Mouse (Mus musculus) cerebellum, adult 9-11 months (tissue): ENCODE data around the gene Agr3.
A peak's percentile ranks its signal among the peaks of the same experiment; 100 is the strongest.

Source experiments
- DNase-seq: peaks from one replicate; pipeline ENCODE4 v3.0.0; 2022

Agr3 gene

GRCm38 (mm10) chr12:35925402-35925801 is at the start of gene Agr3:
Gene Agr3, plus strand, starts transcription at chr12:35925620.
- no peak for DNase-seq

- no peak for DNase-seq
These were observed 40.4 kb upstream of the Agr3 start for GRCm38 (mm10) chr12:35884892-35885558.

GRCm38 (mm10) chr12:35889383-35889782 is 36.0 kb upstream of the Agr3 start:
- no peak for DNase-seq

- DNase-seq: no peak
These were observed 34.7 kb upstream of the Agr3 start for GRCm38 (mm10) chr12:35890756-35891155.

GRCm38 (mm10) chr12:35894304-35894900 is 31.0 kb upstream of the Agr3 start:
- no peak for DNase-seq

- peak; percentile 15 for DNase-seq
These were observed 29.3 kb upstream of the Agr3 start for GRCm38 (mm10) chr12:35895875-35896763.

GRCm38 (mm10) chr12:35896764-35897282 is 28.6 kb upstream of the Agr3 start:
- DNase-seq: no peak

GRCm38 (mm10) chr12:35910632-35911031 is 14.8 kb upstream of the Agr3 start:
- no peak for DNase-seq

- no peak for DNase-seq
These were observed 9.6 kb upstream of the Agr3 start for GRCm38 (mm10) chr12:35915813-35916212.

- no peak for DNase-seq
These were observed 9.0 kb upstream of the Agr3 start for GRCm38 (mm10) chr12:35916467-35916866.

GRCm38 (mm10) chr12:35918031-35918430 is 7.4 kb upstream of the Agr3 start:
- DNase-seq: no peak

- DNase-seq: no peak
These were observed 2.4 kb downstream of the Agr3 start for GRCm38 (mm10) chr12:35927804-35928203.

GRCm38 (mm10) chr12:35932816-35933215 is 7.4 kb downstream of the Agr3 start:
- no peak for DNase-seq

GRCm38 (mm10) chr12:35951757-35952156 is 26.3 kb downstream of the Agr3 start:
- no peak for DNase-seq

GRCm38 (mm10) chr12:35957235-35957634 is 31.8 kb downstream of the Agr3 start:
- no peak for DNase-seq

- no peak for DNase-seq
These were observed 40.8 kb downstream of the Agr3 start for GRCm38 (mm10) chr12:35966098-35966767.

GRCm38 (mm10) chr12:35966768-35967141 is 41.3 kb downstream of the Agr3 start:
- no peak for DNase-seq

GRCm38 (mm10) chr12:35975898-35976297 is 50.5 kb downstream of the Agr3 start:
- DNase-seq: no peak

- no peak for DNase-seq
These were observed 52.3 kb downstream of the Agr3 start for GRCm38 (mm10) chr12:35977633-35978246.

- no peak for DNase-seq
These were observed 54.2 kb downstream of the Agr3 start for GRCm38 (mm10) chr12:35979625-35980024.

- DNase-seq: no peak
These were observed 56.4 kb downstream of the Agr3 start for GRCm38 (mm10) chr12:35981732-35982360.

- DNase-seq: no peak
These were observed 58.1 kb downstream of the Agr3 start for GRCm38 (mm10) chr12:35983472-35983871.
